Mouse (Mus musculus): ENCODE results near the gene S100a6. TPM values are rescaled to one million over a fixed set of nuclear protein-coding genes. Genes with fewer than 3 reads are reported as not detected.

Gene S100a6
- 20.1 and 22.2 TPM in 2 replicates for polyA plus RNA-seq (2016; fragmentation: Nextera tagmentation; extraction: Ambion mirVana)

DNA sequence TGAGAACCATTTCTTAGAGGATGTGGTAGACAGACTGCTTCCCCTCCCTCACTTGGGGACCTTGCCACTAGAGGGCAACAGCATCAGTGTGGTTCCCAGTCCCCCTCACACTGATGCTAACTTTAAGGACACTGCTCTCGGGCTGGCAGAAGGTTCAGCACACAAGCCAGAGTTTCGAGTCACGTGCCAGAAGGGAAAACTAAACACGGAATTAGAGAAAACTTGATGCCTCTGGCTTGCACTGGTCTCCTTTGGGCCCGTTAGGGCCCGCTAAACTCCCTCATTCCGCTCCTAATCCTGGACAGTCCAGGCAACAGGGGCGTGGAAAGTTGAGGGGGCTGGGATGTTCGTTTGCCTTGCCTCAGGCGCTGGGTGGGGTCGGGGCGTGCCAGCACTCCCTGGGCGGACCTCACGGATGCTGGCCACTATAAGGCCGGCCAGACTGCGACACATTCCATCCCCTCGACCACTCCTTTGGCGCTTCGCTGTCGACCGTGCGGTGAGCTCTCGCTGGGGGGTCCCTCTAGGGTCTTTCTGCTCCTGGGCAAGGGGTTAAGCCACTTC lies at the start of gene S100a6:
TSS of gene S100a6 (plus strand) at position 155 of the 564 bp plus-strand sequence.
- H3K27me3 ChIP-seq, result peaks cover 21% of the 10 kb centered on the region
- H3K36me3 ChIP-seq (replicated peaks), result no peaks in the 10 kb centered on the region
- H3K27ac ChIP-seq, result no peak within 1 kb of the TSS
- peak; percentile 76 for ATAC-seq (ENCODE audit: low FRiP score)
- 1% methylated on average over 23 of the region's 23 CpGs for WGBS
- peak within 1 kb of the TSS; percentile 65 for H3K4me2 ChIP-seq
- no peaks in the 10 kb centered on the region; the same call in 1 of the 2 replicates for H3K9me3 ChIP-seq
- peaks cover 6% of the 10 kb centered on the region for H3K4me1 ChIP-seq
- H3K4me3 ChIP-seq (replicated peaks), result peak within 1 kb of the TSS; percentile 34
- peak within 1 kb of the TSS; percentile 45 for H3K9ac ChIP-seq

DNA sequence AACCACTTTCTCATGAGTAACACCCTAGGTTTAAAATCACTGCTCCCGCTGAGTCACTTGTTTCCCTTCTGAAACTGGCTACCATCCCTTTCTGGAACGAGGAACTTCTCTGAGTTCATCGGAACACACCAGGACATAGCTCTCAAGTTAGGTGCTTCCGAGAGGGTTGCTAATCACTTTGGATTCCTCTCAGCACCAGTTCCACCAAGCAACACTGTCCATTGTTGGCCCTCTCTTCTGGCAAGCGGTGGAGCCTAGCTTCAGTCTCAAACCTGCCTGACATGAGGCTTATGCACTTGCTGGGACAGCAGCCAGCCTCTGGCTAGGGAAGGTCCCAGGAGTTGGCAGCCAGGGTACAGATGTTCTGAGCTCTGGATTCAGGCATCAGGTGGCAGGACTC lies 38.0 kb upstream of the S100a6 start:
- H3K4me2 ChIP-seq, result no peak overlapping the region
- no peak overlapping the region for H3K27ac ChIP-seq
- no peaks in the 10 kb centered on the region for H3K4me1 ChIP-seq
- no peaks in the 10 kb centered on the region for H3K36me3 ChIP-seq (replicated peaks)
- H3K4me3 ChIP-seq (replicated peaks), result no peak overlapping the region
- no peak for ATAC-seq (ENCODE audit: low FRiP score)
- H3K27me3 ChIP-seq, result no peaks in the 10 kb centered on the region
- H3K9ac ChIP-seq, result no peak overlapping the region
- WGBS, result 91% methylated on average over 5 of the region's 5 CpGs
- no peaks in the 10 kb centered on the region for H3K9me3 ChIP-seq

DNA sequence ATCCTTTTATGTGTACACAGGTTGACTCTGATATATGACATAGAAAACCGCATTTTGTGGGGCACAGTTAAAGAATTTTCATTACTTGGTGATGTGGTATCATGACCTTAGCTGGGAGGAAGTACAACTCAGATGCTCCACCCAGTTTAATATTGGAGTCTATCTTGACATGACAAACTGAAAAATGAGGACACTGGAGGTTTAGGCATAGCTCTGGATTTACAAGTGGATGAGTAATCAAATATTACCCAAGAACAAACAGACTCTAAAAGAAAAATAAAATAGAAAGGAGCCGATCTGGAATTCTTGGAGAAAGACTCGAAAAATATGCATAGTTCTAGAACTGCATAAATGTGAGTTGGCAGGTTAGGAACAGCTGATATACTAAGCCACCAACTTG lies 37.4 kb upstream of the S100a6 start:
- no peak overlapping the region for H3K4me3 ChIP-seq (replicated peaks)
- ATAC-seq (ENCODE audit: low FRiP score), result no peak
- H3K27ac ChIP-seq, result no peak overlapping the region
- H3K4me2 ChIP-seq, result no peak overlapping the region
- H3K27me3 ChIP-seq, result no peaks in the 10 kb centered on the region
- WGBS, result 80% methylated on average over 3 of the region's 3 CpGs
- no peaks in the 10 kb centered on the region for H3K9me3 ChIP-seq
- H3K36me3 ChIP-seq (replicated peaks), result no peaks in the 10 kb centered on the region
- H3K9ac ChIP-seq, result no peak overlapping the region
- H3K4me1 ChIP-seq, result no peaks in the 10 kb centered on the region

DNA sequence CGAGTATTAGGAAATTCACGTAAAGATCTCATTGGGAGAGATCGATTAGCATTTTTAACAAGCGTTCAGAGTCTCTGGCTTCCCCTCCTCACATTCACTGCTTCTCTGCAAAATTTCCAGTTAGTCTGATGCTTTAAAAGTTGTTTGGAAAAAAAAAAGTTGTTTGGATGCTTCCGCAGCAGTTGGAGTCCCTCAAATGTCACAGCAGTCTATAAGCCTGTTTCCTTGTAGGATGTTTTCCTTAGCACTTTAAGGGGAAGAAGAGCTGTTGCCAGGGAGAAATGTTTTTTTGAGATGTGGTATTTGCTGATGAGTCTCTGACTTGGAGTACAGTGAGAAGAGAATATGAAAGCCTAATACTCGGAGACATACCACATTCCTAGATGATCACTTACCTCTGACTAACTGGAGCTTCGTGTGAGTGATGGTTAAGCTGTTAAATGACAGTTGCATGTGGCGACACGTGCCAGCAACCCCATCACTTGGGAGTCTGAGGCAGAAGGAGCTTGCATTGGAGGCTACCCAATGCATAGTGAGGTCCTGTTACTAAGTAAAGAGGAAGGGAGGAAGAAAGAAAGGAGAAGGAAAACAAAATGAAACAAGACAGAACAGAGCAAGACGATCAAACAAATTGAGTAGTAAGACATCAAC lies 36.2 kb upstream of the S100a6 start:
- no peak overlapping the region for H3K27ac ChIP-seq
- H3K9me3 ChIP-seq, result no peaks in the 10 kb centered on the region
- no peak overlapping the region for H3K4me2 ChIP-seq
- no peaks in the 10 kb centered on the region for H3K27me3 ChIP-seq
- no peak overlapping the region for H3K9ac ChIP-seq
- H3K4me3 ChIP-seq (replicated peaks), result no peak overlapping the region
- WGBS, result 81% methylated on average over 10 of the region's 10 CpGs
- ATAC-seq (ENCODE audit: low FRiP score), result no peak
- no peaks in the 10 kb centered on the region for H3K4me1 ChIP-seq
- H3K36me3 ChIP-seq (replicated peaks), result no peaks in the 10 kb centered on the region

DNA sequence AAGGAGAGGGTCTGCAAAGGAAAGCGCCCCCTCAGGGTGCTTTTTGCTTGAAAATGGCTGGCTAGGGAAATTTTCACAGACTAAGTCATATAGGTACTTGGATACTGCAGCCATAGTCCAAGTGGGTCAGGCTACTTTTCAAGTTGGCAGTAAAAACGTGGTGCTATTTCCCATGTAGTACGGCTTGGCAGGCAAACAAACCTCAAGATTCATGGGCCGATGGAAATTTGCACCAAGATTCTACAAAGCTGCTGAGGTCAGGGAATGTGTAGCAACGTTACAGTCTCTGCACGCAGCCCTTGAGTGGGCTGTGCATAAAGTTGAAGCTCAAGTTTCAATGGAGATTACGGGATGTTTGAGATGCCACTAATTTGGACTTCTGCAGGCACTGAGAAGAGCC lies 33.2 kb upstream of the S100a6 start:
- H3K4me1 ChIP-seq, result no peaks in the 10 kb centered on the region
- H3K9ac ChIP-seq, result no peak overlapping the region
- no peaks in the 10 kb centered on the region for H3K36me3 ChIP-seq (replicated peaks)
- 82% methylated on average over 7 of the region's 7 CpGs for WGBS
- H3K4me3 ChIP-seq (replicated peaks), result no peak overlapping the region
- no peaks in the 10 kb centered on the region for H3K9me3 ChIP-seq
- no peak overlapping the region for H3K4me2 ChIP-seq
- ATAC-seq (ENCODE audit: low FRiP score), result no peak
- H3K27me3 ChIP-seq, result no peaks in the 10 kb centered on the region
- H3K27ac ChIP-seq, result no peak overlapping the region

DNA sequence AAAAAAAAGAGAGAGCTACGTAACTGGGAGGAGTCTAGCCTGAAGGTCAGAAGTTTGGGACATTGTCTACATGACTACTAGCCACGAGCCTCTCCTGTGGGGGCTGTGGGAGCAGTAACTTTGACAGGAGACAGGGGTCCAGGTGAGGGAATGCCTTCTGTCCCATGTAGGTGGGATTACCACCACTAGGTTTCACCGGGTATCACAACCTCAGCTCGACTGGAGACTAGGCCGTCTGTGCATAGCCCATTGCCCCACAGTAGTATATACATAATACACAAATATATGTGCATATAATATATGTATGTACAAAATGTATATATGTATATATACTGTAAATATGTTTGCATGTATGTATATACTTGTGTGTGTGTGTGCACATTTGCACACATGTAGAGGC lies 31.5 kb upstream of the S100a6 start:
- H3K9me3 ChIP-seq, result no peaks in the 10 kb centered on the region
- no peaks in the 10 kb centered on the region for H3K4me1 ChIP-seq
- 98% methylated on average over 5 of the region's 5 CpGs for WGBS
- no peak for ATAC-seq (ENCODE audit: low FRiP score)
- no peak overlapping the region for H3K27ac ChIP-seq
- no peak overlapping the region for H3K4me2 ChIP-seq
- H3K9ac ChIP-seq, result no peak overlapping the region
- no peaks in the 10 kb centered on the region for H3K27me3 ChIP-seq
- no peak overlapping the region for H3K4me3 ChIP-seq (replicated peaks)
- no peaks in the 10 kb centered on the region for H3K36me3 ChIP-seq (replicated peaks)

DNA sequence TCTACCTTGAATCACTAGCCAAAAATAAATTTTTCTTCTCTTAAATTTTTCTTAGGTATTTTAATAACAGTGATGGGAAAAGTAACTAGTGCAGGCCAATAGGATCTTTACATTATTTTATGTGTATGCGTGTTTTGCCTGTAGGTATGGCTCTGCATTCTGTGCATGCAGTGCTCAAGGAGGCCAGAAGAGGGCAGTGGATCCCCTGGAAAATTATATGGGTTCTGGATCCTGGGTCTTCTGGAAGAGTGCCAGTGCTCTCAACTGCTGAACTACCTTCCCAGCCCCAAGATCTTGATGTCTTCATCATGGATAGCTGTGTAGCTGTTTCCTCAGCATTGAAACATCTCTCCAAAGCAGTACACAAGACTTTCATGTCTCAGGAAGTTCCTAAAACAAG lies 30.5 kb upstream of the S100a6 start:
- H3K36me3 ChIP-seq (replicated peaks), result no peaks in the 10 kb centered on the region
- H3K9me3 ChIP-seq, result no peaks in the 10 kb centered on the region
- WGBS, result 97% methylated on average over 1 of the region's 1 CpGs
- H3K4me3 ChIP-seq (replicated peaks), result no peak overlapping the region
- no peak for ATAC-seq (ENCODE audit: low FRiP score)
- H3K27me3 ChIP-seq, result no peaks in the 10 kb centered on the region
- H3K27ac ChIP-seq, result no peak overlapping the region
- H3K4me1 ChIP-seq, result no peaks in the 10 kb centered on the region
- no peak overlapping the region for H3K9ac ChIP-seq
- no peak overlapping the region for H3K4me2 ChIP-seq

DNA sequence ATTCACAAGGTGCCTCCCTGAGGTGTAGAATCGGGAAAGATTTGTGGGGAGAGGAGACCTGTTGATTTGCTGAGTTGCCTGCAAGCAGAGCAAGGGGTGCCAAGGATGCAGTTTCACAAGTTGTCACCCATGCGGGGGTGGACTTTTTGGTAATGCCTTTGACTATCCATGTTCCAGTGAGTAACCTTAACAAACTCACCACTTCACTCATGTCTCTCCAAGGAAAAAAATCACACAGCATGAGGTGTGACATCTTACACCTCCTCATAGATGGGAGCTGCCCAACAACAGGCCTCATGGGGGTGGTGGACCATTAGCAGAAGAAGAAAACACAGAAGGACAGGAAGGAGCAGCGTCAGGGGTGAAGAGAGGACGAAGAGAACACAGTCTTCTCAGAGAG lies 30.1 kb upstream of the S100a6 start:
- no peak overlapping the region for H3K9ac ChIP-seq
- no peak overlapping the region for H3K4me3 ChIP-seq (replicated peaks)
- no peaks in the 10 kb centered on the region for H3K9me3 ChIP-seq
- no peak for ATAC-seq (ENCODE audit: low FRiP score)
- H3K27ac ChIP-seq, result no peak overlapping the region
- no peaks in the 10 kb centered on the region for H3K36me3 ChIP-seq (replicated peaks)
- no peaks in the 10 kb centered on the region for H3K27me3 ChIP-seq
- H3K4me2 ChIP-seq, result no peak overlapping the region
- 90% methylated on average over 4 of the region's 4 CpGs for WGBS
- H3K4me1 ChIP-seq, result no peaks in the 10 kb centered on the region

DNA sequence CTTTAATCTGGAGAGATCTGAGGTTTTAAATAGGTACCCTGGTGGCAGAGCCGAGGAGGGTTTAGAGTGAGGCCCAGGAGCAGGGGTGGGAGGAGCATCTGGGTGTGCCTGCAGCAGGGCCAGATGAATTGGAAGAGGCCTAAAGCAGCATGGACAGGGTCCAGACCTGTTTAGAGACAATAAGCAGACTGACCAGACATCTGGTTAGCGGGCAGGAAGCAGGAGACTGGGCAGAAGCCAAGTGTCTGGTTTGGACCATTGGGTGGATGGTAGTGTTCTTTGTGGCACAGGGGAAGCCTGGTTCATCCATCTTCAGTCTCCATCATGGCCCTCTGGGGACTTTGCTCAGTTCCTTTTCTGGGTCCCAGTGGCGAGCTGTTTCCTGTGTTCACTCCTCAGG lies 28.8 kb upstream of the S100a6 start:
- H3K4me2 ChIP-seq, result no peak overlapping the region
- H3K9me3 ChIP-seq, result no peaks in the 10 kb centered on the region
- 64% methylated on average over 3 of the region's 3 CpGs for WGBS
- H3K27ac ChIP-seq, result no peak overlapping the region
- no peaks in the 10 kb centered on the region for H3K36me3 ChIP-seq (replicated peaks)
- no peak for ATAC-seq (ENCODE audit: low FRiP score)
- no peak overlapping the region for H3K4me3 ChIP-seq (replicated peaks)
- no peaks in the 10 kb centered on the region for H3K4me1 ChIP-seq
- no peaks in the 10 kb centered on the region for H3K27me3 ChIP-seq
- H3K9ac ChIP-seq, result no peak overlapping the region

DNA sequence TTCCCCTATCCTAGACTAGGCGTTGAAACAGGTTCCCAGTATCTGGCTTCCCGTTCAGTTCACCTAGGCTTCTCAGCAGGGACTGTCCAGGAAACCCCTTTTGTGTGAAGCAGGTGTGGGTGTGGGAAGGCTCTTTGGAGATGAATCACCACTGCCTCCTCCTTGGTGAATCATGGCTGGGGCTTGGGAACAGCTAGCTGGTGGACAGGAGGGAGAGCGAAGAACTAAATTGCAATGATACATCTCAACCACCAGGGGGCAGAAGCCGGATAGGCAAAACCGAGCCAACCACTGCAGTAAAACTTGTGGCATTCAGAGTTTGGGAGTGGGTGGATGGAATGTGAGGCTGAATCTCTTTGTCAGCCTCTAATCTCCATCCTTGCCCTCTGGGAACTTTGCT lies 27.1 kb upstream of the S100a6 start:
- WGBS, result 32% methylated on average over 5 of the region's 5 CpGs
- H3K9ac ChIP-seq, result no peak overlapping the region
- H3K27ac ChIP-seq, result no peak overlapping the region
- no peak overlapping the region for H3K4me2 ChIP-seq
- no peaks in the 10 kb centered on the region for H3K9me3 ChIP-seq
- peak; percentile 53; the same call in 1 of the 2 replicates for ATAC-seq (ENCODE audit: low FRiP score)
- no peaks in the 10 kb centered on the region for H3K27me3 ChIP-seq
- H3K36me3 ChIP-seq (replicated peaks), result no peaks in the 10 kb centered on the region
- peaks cover 5% of the 10 kb centered on the region; the same call in 1 of the 2 replicates for H3K4me1 ChIP-seq
- H3K4me3 ChIP-seq (replicated peaks), result no peak overlapping the region

DNA sequence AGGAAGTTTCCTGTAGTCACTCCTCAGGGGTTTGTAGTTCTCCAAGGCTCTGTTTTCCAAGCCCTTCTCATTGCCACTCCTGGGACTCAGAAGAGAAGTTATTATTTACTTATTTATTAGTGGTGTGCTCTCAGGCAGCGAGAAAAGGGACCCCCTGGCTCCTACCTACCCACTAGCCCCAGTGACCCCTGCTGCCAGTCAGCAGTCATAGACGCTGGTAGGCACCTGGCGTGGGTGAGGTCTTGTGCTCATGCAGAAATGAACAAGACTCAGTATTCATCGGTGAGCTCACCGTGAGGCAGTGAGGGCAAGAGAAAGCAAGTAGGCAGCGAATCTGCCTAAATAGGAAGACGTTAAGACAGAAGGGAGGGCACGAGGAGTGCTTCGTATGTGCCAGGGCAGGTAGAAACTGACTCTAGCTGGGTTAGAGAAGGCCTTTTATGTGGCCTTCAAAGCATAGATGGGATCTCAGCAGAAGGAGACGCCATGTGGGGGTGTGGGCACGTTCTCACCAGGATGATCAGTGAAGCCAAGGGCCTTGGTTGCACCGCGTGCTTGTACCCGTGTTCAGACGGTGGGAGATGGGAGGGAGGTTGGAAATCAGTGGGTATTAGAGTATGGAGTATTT lies 26.6 kb upstream of the S100a6 start:
- peaks cover 5% of the 10 kb centered on the region; the same call in 1 of the 2 replicates for H3K4me1 ChIP-seq
- no peaks in the 10 kb centered on the region for H3K27me3 ChIP-seq
- H3K27ac ChIP-seq, result no peak overlapping the region
- no peaks in the 10 kb centered on the region for H3K9me3 ChIP-seq
- no peak for ATAC-seq (ENCODE audit: low FRiP score)
- no peak overlapping the region for H3K4me2 ChIP-seq
- 84% methylated on average over 15 of the region's 15 CpGs for WGBS
- H3K9ac ChIP-seq, result no peak overlapping the region
- no peaks in the 10 kb centered on the region for H3K36me3 ChIP-seq (replicated peaks)
- no peak overlapping the region for H3K4me3 ChIP-seq (replicated peaks)

DNA sequence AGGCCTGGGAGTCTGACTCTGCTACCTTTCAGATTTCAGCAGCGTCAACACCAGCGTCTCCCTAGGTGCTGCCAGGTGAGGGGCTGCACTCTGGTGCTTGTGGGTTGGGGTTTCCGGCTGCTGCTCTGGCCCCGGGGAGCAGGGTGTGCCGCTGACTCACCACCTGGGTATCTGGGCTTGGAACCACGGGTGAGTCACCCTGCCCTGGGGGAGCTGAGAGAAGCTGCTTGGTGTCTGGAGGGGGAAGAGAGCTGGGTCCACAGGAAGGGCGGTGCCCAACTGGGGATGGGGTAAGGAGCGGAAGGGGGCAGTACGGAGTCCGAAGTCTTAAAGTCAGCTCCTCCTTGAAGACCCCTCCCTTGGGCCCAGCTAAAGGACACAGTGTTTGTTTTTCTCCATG lies 25.8 kb upstream of the S100a6 start:
- whole genome bisulfite sequencing, result 79% methylated on average over 10 of the region's 10 CpGs
- H3K27ac ChIP-seq, result no peak overlapping the region
- no peak overlapping the region for H3K9ac ChIP-seq
- H3K36me3 ChIP-seq (replicated peaks), result no peaks in the 10 kb centered on the region
- H3K4me1 ChIP-seq, result peaks cover 5% of the 10 kb centered on the region; the same call in 1 of the 2 replicates
- no peak overlapping the region for H3K4me2 ChIP-seq
- no peaks in the 10 kb centered on the region for H3K9me3 ChIP-seq
- no peak for ATAC-seq (ENCODE audit: low FRiP score)
- no peaks in the 10 kb centered on the region for H3K27me3 ChIP-seq
- no peak overlapping the region for H3K4me3 ChIP-seq (replicated peaks)

All from forebrain, embryonic 12.5 days (tissue).